Comparison of ENCODE assay signal across 9 mouse cellular contexts in genomic region chr10:105842574-105842973, GRCm38 (mm10). TPM values are rescaled to one million over a fixed set of nuclear protein-coding genes. Genes with fewer than 3 reads are reported as not detected.
DNase-seq lines count a peak whose midpoint lies in the region; ATAC-seq and TF ChIP-seq lines count a peak whose summit lies in the region.
"Had no signal": no experiment of that assay in that cellular context is flagged by ENCODE, and none has a peak within 500 bp of the region (broad histone marks: within the 10 kb centered on the region; RNA-seq: fewer than 3 reads in every experiment).

No protein-coding gene starts in this region.

- H3K27me3 ChIP-seq in liver, embryonic 11.5 days (replicated peaks; ENCODE audit: control insufficient read depth, insufficient read depth, low read length) = no peaks in the 10 kb centered on the region
- no peaks in the 10 kb centered on the region for H3K27me3 ChIP-seq in embryonic facial prominence, embryonic 13.5 days
- H3K27me3 ChIP-seq in intestine, postnatal 0 days (replicated peaks; ENCODE audit: control insufficient read depth, insufficient read depth, low read length) = no peaks in the 10 kb centered on the region

- no peak for TF ChIP-seq POLR2A in olfactory bulb, adult 2 months (IDR thresholded peaks at IDR 0.05; ENCODE audit: insufficient read depth, low read depth, low read length)

- peak overlapping the region; percentile 78 for H3K4me2 ChIP-seq in liver, embryonic 11.5 days
- peak overlapping the region; percentile 70 for H3K4me2 ChIP-seq in embryonic facial prominence, embryonic 13.5 days
- peak overlapping the region; percentile 71 for H3K4me2 ChIP-seq in intestine, postnatal 0 days (replicated peaks; ENCODE audit: low read depth)

- H3K27ac ChIP-seq in liver, embryonic 11.5 days (ENCODE audit: low read depth, low read length) = no peak overlapping the region
- H3K27ac ChIP-seq in embryonic facial prominence, embryonic 13.5 days = no peak overlapping the region
- no peak overlapping the region for H3K27ac ChIP-seq in intestine, postnatal 0 days (ENCODE audit: low read depth, low read length)
- H3K27ac ChIP-seq in olfactory bulb, adult 2 months (ENCODE audit: insufficient read depth, low read depth, low read length) = no peak overlapping the region

- DNase-seq in liver, embryonic 11.5 days (ENCODE audit: low spot score) = no peak
- DNase-seq in liver = no peak
- no peak for DNase-seq in adrenal gland, adult 2 months
- DNase-seq in left cerebral cortex, postnatal 4 days = no peak
- DNase-seq in cerebellum, adult 9-10 months = no peak
- DNase-seq: adrenal gland, postnatal 25 days had no signal

- H3K4me3 ChIP-seq in liver, embryonic 11.5 days (ENCODE audit: low read depth, low read length) = peak overlapping the region; percentile 84
- H3K4me3 ChIP-seq in embryonic facial prominence, embryonic 13.5 days = no peak overlapping the region; the same call in 1 of the 2 replicates
- peak overlapping the region; percentile 78; the same call in 1 of the 2 replicates for H3K4me3 ChIP-seq in intestine, postnatal 0 days (ENCODE audit: low read depth, low read length)
- peak overlapping the region; percentile 11; the same call in 1 of the 2 replicates for H3K4me3 ChIP-seq in olfactory bulb, adult 2 months (ENCODE audit: insufficient read depth, low read depth, low read length)

- H3K9ac ChIP-seq in liver, embryonic 11.5 days (ENCODE audit: low read depth, low read length) = no peak overlapping the region
- H3K9ac ChIP-seq in embryonic facial prominence, embryonic 13.5 days = no peak overlapping the region
- no peak overlapping the region for H3K9ac ChIP-seq in intestine, postnatal 0 days (ENCODE audit: low read depth, low read length)

- ATAC-seq in liver, embryonic 11.5 days (replicated peaks; ENCODE audit: low FRiP score) = no peak
- ATAC-seq in embryonic facial prominence, embryonic 13.5 days (ENCODE audit: insufficient number of reproducible peaks, insufficient read depth, low FRiP score, low TSS enrichment, low read depth) = no peak
- ATAC-seq in intestine, postnatal 0 days = no peak

- H3K36me3 ChIP-seq in liver, embryonic 11.5 days (ENCODE audit: control insufficient read depth, insufficient read depth, low read length) = peaks cover 11% of the 10 kb centered on the region
- H3K36me3 ChIP-seq in embryonic facial prominence, embryonic 13.5 days = peaks cover 39% of the 10 kb centered on the region
- peaks cover 9% of the 10 kb centered on the region; the same call in 1 of the 2 replicates for H3K36me3 ChIP-seq in intestine, postnatal 0 days (ENCODE audit: control insufficient read depth, insufficient read depth)

- peaks cover 2% of the 10 kb centered on the region for H3K4me1 ChIP-seq in liver, embryonic 11.5 days (replicated peaks; ENCODE audit: control insufficient read depth, insufficient read depth, low read length)
- H3K4me1 ChIP-seq in embryonic facial prominence, embryonic 13.5 days = peaks cover 4% of the 10 kb centered on the region
- H3K4me1 ChIP-seq in intestine, postnatal 0 days (replicated peaks; ENCODE audit: control insufficient read depth, insufficient read depth, low read length) = no peaks in the 10 kb centered on the region
- peaks cover 6% of the 10 kb centered on the region for H3K4me1 ChIP-seq in olfactory bulb, adult 2 months (ENCODE audit: control insufficient read depth, insufficient read depth, low read length)

- intact Hi-C loops in left cerebral cortex, postnatal 4 days (cut with DNase I) = loop anchor here (10.0 kb wide), 1 partner anchor 632 kb away; the partner anchor contains the start of gene Ppfia2

- peak; percentile 47 for TF ChIP-seq CTCF in intestine, postnatal 0 days (IDR thresholded peaks at IDR 0.05; ENCODE audit: low read depth)
- TF ChIP-seq CTCF in olfactory bulb, adult 2 months (IDR thresholded peaks at IDR 0.05; ENCODE audit: insufficient read depth, low read depth, low read length) = no peak

- H3K9me3 ChIP-seq in liver, embryonic 11.5 days (ENCODE audit: control insufficient read depth, low read length) = no peaks in the 10 kb centered on the region
- H3K9me3 ChIP-seq in embryonic facial prominence, embryonic 13.5 days = no peaks in the 10 kb centered on the region
- H3K9me3 ChIP-seq in intestine, postnatal 0 days (ENCODE audit: control insufficient read depth) = no peaks in the 10 kb centered on the region

- 80% methylated on average over 7 of the region's 7 CpGs for WGBS in liver, embryonic 11.5 days
- WGBS in embryonic facial prominence, embryonic 13.5 days = 78% methylated on average over 7 of the region's 7 CpGs
- WGBS in intestine, postnatal 0 days = 64% methylated on average over 7 of the region's 7 CpGs
- 83% methylated on average over 7 of the region's 7 CpGs for WGBS in olfactory bulb, adult 2 months

RNA-seq across cellular contexts. Expression of gene Mettl25, which starts 1.4 kb away (rescaled TPM):
- polyA plus RNA-seq in liver, embryonic 11.5 days (2014; fragmentation: Nextera tagmentation; extraction: Ambion mirVana) = 13.1 and 13.3 TPM in 2 replicates
- polyA plus RNA-seq in embryonic facial prominence, embryonic 13.5 days (2015; fragmentation: Nextera tagmentation; extraction: Ambion mirVana) = 12.3 and 13.7 TPM in 2 replicates
- 7.9 TPM in 2 replicates for polyA plus RNA-seq in intestine, postnatal 0 days (2015; fragmentation: Nextera tagmentation; extraction: Ambion mirVana)
- not detected in 2 replicates for polyA plus RNA-seq in olfactory bulb, adult 2 months (2012; ENCODE audit: insufficient read depth, insufficient read length, low replicate concordance, missing spikeins)
- 1 to 10 TPM; 6.5 to 7.4 TPM for total RNA-seq in adrenal gland, adult 2 months (2021)
- polyA plus RNA-seq in adrenal gland, adult 2 months (2012; rRNA removed) = 6.1 and 10.0 TPM in 2 replicates
- 10 to 100 TPM in 1 of 2 experiments, 1 to 10 TPM in 1; 7.0 to 11.2 TPM for total RNA-seq in left cerebral cortex, postnatal 4 days (2021)

RNA-seq across cellular contexts. Expression of gene Ccdc59, which starts 1.7 kb away (rescaled TPM):
- 45.2 and 50.5 TPM in 2 replicates for polyA plus RNA-seq in liver, embryonic 11.5 days (2014; fragmentation: Nextera tagmentation; extraction: Ambion mirVana)
- polyA plus RNA-seq in embryonic facial prominence, embryonic 13.5 days (2015; fragmentation: Nextera tagmentation; extraction: Ambion mirVana) = 65.3 and 71.1 TPM in 2 replicates
- 92.9 and 112 TPM in 2 replicates for polyA plus RNA-seq in intestine, postnatal 0 days (2015; fragmentation: Nextera tagmentation; extraction: Ambion mirVana)
- not detected in 2 replicates for polyA plus RNA-seq in olfactory bulb, adult 2 months (2012; ENCODE audit: insufficient read depth, insufficient read length, low replicate concordance, missing spikeins)
- total RNA-seq in adrenal gland, adult 2 months (2021) = 10 to 100 TPM; 17.5 to 18.4 TPM
- 3.9 and 5.6 TPM in 2 replicates for polyA plus RNA-seq in adrenal gland, adult 2 months (2012; rRNA removed)
- 10 to 100 TPM; 19.2 to 21.0 TPM for total RNA-seq in left cerebral cortex, postnatal 4 days (2021)
